Mouse (Mus musculus) myocyte (in vitro differentiated cells): ENCODE measurements at regions not wholly inside any gene's neighbourhood (a gene's known extent, or its start where the extent isn't known, plus 50 kb on each side); places are given as distances from the start of the nearest gene placed in this dataset.

Experiments used
- H3K27me3 ChIP-seq: one replicate; pipeline ENCODE4 v1.6.1; 2011; ENCODE audit not compliant: control insufficient read depth, insufficient read depth, insufficient read length
- H3K36me3 ChIP-seq: one replicate; pipeline ENCODE4 v1.6.1; 2011; ENCODE audit not compliant: control insufficient read depth, insufficient read depth
- H3K4me2 ChIP-seq: one replicate; pipeline ENCODE4 v1.6.1; 2011; ENCODE audit warnings: low read depth, control low read depth
- H3K4me3 ChIP-seq: one replicate; pipeline ENCODE4 v1.5.1; 2011; ENCODE audit warnings: mild to moderate bottlenecking, control low read depth, moderate library complexity
- H3K79me2 ChIP-seq: one replicate; pipeline ENCODE4 v1.6.1; 2011; ENCODE audit not compliant: control insufficient read depth, insufficient read depth
- H3ac ChIP-seq: one replicate; pipeline ENCODE4 v1.6.1; 2011; ENCODE audit not compliant: control insufficient read depth, insufficient read length
- CEBPB ChIP-seq: IDR thresholded peaks from 2 replicates; pipeline ENCODE4 v1.6.1; 2011; ENCODE audit warnings: mild to moderate bottlenecking, moderate library complexity; ENCODE audit not compliant: poor library complexity, insufficient read depth, severe bottlenecking
- E2F4 ChIP-seq: IDR thresholded peaks from one replicate; pipeline ENCODE4 v1.6.1; 2011; ENCODE audit warnings: mild to moderate bottlenecking, control low read depth, moderate library complexity; ENCODE audit not compliant: insufficient read depth
- MAX ChIP-seq: IDR thresholded peaks from one replicate; pipeline ENCODE4 v1.6.1; 2011; ENCODE audit warnings: low read depth, mild to moderate bottlenecking, control low read depth
- MYOD1 ChIP-seq, 3 experiments: IDR thresholded peaks; one replicate each; pipeline ENCODE4 v1.6.1; 2011; ENCODE audit warnings: control low read depth in 2 of 3, low read depth in 2 of 3, mild to moderate bottlenecking in 2 of 3, moderate library complexity in 1 of 3; ENCODE audit not compliant: insufficient read length in 2 of 3, control insufficient read depth in 1 of 3
- MYOG ChIP-seq, 3 experiments: IDR thresholded peaks; one replicate each; pipeline ENCODE4 v1.6.1; 2011; ENCODE audit warnings: control low read depth in 2 of 3, low read depth in 2 of 3, mild to moderate bottlenecking in 2 of 3; ENCODE audit not compliant: insufficient read length in 2 of 3, control insufficient read depth in 1 of 3, insufficient read depth in 1 of 3
- POLR2A ChIP-seq: IDR thresholded peaks from one replicate; pipeline ENCODE4 v1.6.1; 2011; ENCODE audit warnings: low read depth, mild to moderate bottlenecking, control low read depth, moderate library complexity; ENCODE audit not compliant: insufficient read length
- POLR2AphosphoS2 ChIP-seq: IDR thresholded peaks from one replicate; pipeline ENCODE4 v1.6.1; 2011; ENCODE audit warnings: low read depth, control low read depth; ENCODE audit not compliant: insufficient read length
- REST ChIP-seq: IDR thresholded peaks from one replicate; pipeline ENCODE4 v1.6.1; 2011; ENCODE audit warnings: mild to moderate bottlenecking, control low read depth, moderate library complexity; ENCODE audit not compliant: insufficient read depth, insufficient read length
- SRF ChIP-seq: IDR thresholded peaks from one replicate; pipeline ENCODE4 v1.6.1; 2011; ENCODE audit warnings: low read depth; ENCODE audit not compliant: control insufficient read depth, insufficient read length
- TCF12 ChIP-seq: IDR thresholded peaks from one replicate; pipeline ENCODE4 v1.6.1; 2011; ENCODE audit warnings: mild to moderate bottlenecking, control low read depth; ENCODE audit not compliant: poor library complexity, insufficient read depth, severe bottlenecking
- TCF3 ChIP-seq: IDR thresholded peaks from one replicate; pipeline ENCODE4 v1.6.1; 2011; ENCODE audit warnings: low read depth, control low read depth; ENCODE audit not compliant: insufficient read length

DNA sequence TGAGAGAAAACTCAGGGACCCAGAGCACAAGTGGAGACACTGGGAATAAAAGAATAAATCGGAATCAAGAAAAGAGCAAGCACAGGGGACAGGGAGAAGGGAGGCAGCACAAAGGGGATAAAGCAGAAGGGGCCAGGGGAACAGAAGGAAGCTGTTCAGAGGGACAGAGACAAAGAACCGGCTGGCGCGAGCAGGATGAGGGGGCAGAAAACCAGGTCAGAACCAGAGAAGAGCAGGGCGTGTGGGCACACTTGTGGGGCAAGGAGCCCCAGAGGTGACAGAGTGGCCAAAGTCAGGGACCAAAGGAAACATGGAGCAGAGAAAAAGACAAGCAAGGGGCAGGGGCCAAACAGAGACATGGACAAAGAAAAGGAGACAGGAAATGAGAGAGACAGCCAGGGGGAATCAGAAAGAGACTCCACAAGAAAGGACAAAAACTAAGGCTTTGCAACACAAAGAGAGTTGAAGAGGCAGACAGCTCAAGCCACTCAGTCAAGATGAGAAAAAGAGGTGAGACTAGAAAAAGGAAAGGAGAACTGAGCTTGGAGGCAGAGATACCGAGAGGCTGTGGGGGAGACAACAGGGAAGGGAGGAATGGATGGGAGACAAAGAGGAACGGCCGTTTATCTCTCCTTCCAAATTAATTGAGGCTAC, 59.7 kb upstream of the Pax2 start:
- Histone ChIP-seq H3K79me2 (no peaks in the 10 kb centered on the region), H3ac (no peak overlapping the region), H3K36me3 (no peaks in the 10 kb centered on the region), H3K4me2 (no peak overlapping the region), H3K4me3 (no peak overlapping the region), H3K27me3 (peaks cover 66% of the 10 kb centered on the region)
- TF ChIP-seq MAX (no peak), CEBPB (no peak), TCF12 (no peak), POLR2AphosphoS2 (no peak)

DNA sequence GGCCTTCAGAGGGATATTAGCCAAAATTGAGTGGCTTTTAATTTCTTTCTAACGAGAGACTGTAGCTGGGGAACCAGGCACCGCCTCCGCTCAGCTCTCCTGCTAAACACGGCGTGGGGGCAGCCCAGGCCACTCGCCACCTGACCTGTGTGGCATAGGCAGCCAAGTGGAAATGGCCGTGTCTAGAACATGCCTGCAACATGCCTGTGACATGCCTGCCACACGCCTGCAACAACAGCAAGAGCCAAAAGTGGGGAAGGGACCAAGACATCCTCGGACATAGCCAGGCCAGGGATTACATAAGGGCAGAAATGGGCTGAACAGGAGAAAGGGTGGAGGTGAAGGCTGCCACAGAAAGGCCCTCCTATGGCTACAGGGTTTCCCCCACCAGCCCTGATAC, 59.1 kb upstream of the Pax2 start:
- Histone ChIP-seq H3K4me3 (no peak overlapping the region), H3K79me2 (no peaks in the 10 kb centered on the region), H3K36me3 (no peaks in the 10 kb centered on the region), H3ac (no peak overlapping the region), H3K27me3 (peaks cover 67% of the 10 kb centered on the region), H3K4me2 (no peak overlapping the region)
- TF ChIP-seq E2F4 (no peak), POLR2AphosphoS2 (no peak), MYOG (IDR thresholded peaks at IDR 0.05; ENCODE audit: control insufficient read depth in 1 of 3, insufficient read depth in 1 of 3, insufficient read length in 2 of 3, low read depth in 2 of 3) (no peak), MYOD1 (IDR thresholded peaks at IDR 0.05; ENCODE audit: control insufficient read depth in 1 of 3, insufficient read length in 2 of 3, low read depth in 2 of 3) (no peak), POLR2A (no peak), REST (no peak), TCF3 (no peak), SRF (no peak), CEBPB (no peak), TCF12 (no peak)

DNA sequence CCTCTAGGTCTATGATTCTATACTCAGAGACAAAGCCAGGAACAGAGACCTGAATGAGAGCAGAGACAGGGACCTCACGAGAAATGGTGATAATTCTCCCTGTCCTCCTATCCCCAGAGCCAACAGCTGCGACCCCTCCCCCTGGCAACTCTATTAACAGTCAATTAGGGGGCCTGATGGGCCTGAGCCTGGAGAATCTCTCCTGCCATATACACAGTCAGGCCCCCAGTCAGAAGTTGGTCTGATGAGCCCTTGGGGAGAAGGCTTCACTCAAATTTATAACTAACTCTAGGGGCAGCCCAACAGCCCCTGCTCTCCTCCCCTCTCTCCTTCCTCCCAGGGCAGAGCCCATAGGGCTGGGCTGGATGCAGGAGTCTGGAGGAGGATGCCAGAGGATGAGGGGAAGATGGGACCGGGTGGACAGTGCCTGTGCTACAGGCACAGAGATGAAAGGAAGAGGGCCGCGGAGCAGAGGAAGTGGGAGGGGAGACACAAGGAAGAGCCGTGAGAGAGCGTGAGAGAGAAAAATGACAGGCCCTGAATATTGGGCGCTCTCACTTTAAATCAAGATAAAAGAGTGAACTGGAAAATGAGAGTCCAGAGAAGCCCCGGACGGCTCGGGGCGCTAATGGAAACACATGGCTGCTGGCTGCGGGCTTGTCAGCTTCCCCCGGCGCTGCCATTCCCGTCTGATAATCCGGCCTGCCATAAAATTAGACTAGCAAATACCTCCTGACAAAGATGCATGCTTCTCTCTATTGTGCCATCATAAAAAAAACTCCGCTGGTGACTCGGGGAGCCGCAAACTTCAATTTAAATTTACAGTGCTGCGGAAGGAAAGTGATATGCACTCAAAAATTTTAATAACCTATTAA, 57.2 kb upstream of the Pax2 start:
- TF ChIP-seq SRF (no peak), MYOD1 (IDR thresholded peaks at IDR 0.05; ENCODE audit: control insufficient read depth in 1 of 3, insufficient read length in 2 of 3, low read depth in 2 of 3) (no peak), TCF12 (no peak), MYOG (IDR thresholded peaks at IDR 0.05; ENCODE audit: control insufficient read depth in 1 of 3, insufficient read depth in 1 of 3, insufficient read length in 2 of 3, low read depth in 2 of 3) (no peak)
- H3K79me2 ChIP-seq = no peaks in the 10 kb centered on the region
- no peak overlapping the region for H3K4me2 ChIP-seq
- H3K27me3 ChIP-seq = peaks cover 66% of the 10 kb centered on the region
- no peaks in the 10 kb centered on the region for H3K36me3 ChIP-seq
- H3ac ChIP-seq = no peak overlapping the region
- no peak overlapping the region for H3K4me3 ChIP-seq
